Mouse (Mus musculus) liver, embryonic 11.5 days (tissue): Measurements from ENCODE around the gene Chchd6. TPM values are rescaled to one million over a fixed set of nuclear protein-coding genes. Genes with fewer than 3 reads are reported as not detected.

Experiments used
- ATAC-seq: fragments of 200-750 bp; cut with Nextera tagmentation; replicated peaks from 2 replicates; pipeline ENCODE4 v1.8.0; 2017; ENCODE audit warnings: moderate number of reproducible peaks, mild to moderate bottlenecking, moderate TSS enrichment, moderate library complexity; ENCODE audit not compliant: low FRiP score
- DNase-seq: peaks from one replicate; pipeline ENCODE4 v3.0.0-alpha.2; 2017; ENCODE audit warnings: low spot score
- H3K27ac ChIP-seq: fragments of 300-500 bp; sonication (generic); 2 replicates; pipeline ENCODE4 v1.5.1; 2014; ENCODE audit warnings: mild to moderate bottlenecking, low read depth, low read length, control low read depth
- H3K27me3 ChIP-seq: fragments of 300-500 bp; sonication (generic); replicated peaks from 2 replicates; pipeline ENCODE4 v1.6.1; 2014; ENCODE audit warnings: low read length, mixed read lengths; ENCODE audit not compliant: control insufficient read depth, insufficient read depth
- H3K36me3 ChIP-seq: fragments of 300-500 bp; sonication (generic); 2 replicates; pipeline ENCODE4 v1.6.1; 2014; ENCODE audit warnings: mild to moderate bottlenecking, low read length, moderate library complexity, mixed read lengths; ENCODE audit not compliant: control insufficient read depth, insufficient read depth
- H3K4me1 ChIP-seq: fragments of 300-500 bp; sonication (generic); replicated peaks from 2 replicates; pipeline ENCODE4 v1.6.1; 2014; ENCODE audit warnings: low read length, mixed read lengths; ENCODE audit not compliant: control insufficient read depth, insufficient read depth
- H3K4me2 ChIP-seq: fragments of 300-500 bp; sonication (generic); 2 replicates; pipeline ENCODE4 v1.6.1; 2014; ENCODE audit warnings: mild to moderate bottlenecking, control low read depth, moderate library complexity
- H3K4me3 ChIP-seq: fragments of 300-500 bp; sonication (generic); 2 replicates; pipeline ENCODE4 v1.5.1; 2014; ENCODE audit warnings: low read depth, low read length, control low read depth
- H3K9ac ChIP-seq: fragments of 300-500 bp; sonication (generic); 2 replicates; pipeline ENCODE4 v1.6.1; 2014; ENCODE audit warnings: low read depth, low read length, control low read depth
- H3K9me3 ChIP-seq: fragments of 300-500 bp; sonication (generic); 2 replicates; pipeline ENCODE4 v1.6.1; 2016; ENCODE audit warnings: low read length, inconsistent platforms, mixed read lengths; ENCODE audit not compliant: control insufficient read depth
- WGBS: fragments of 180-500 bp; shearing (Covaris S2); extraction: QIAGEN DNeasy Blood & Tissue Kit; methylation state at CpG from one replicate; pipeline ENCODE4 v1.1.7; 2014; 5-methylcytosine and 5-hydroxymethylcytosine counted together
- polyA plus RNA-seq: library from polyadenylated mRNA; unstranded; fragments of >200 nt; fragmentation: Nextera tagmentation; extraction: Ambion mirVana; gene quantifications from 2 replicates; pipeline ENCODE4 v1.2.1, GENCODE M21; 2014

The Chchd6 gene
- polyA plus RNA-seq, 1 experiment from 2014 or later, result 43.2 TPM

DNA sequence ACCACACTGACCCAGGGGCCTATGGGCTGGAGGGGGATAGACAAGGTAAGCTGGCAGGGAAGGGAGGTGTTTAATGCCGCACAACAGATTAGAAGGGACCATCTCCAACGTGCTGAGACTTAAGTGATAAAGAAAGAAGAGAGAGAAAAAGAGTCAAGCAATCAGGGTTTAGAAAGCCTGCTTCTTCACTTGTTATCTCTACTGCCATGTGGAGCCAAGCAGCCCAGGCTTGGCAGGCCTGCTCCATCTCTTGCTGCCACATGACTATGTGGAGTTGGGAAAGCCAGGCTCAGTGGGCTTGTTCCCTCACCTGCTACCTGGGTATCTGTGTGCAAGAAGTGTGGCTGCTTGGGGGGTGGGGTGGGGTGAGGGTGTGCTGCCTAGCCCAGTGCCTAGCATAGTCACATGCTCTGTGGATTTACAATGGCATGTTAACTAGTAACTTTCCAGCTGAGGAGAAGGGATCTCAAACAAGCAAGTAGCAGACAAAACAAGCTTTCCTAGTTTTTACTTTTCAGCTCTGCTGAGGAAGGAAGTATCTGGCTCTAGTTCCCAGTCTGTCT is 163.5 kb downstream of the Chchd6 start:
- H3K27ac ChIP-seq, result no peak overlapping the region
- H3K9ac ChIP-seq, result no peak overlapping the region
- H3K4me2 ChIP-seq, result no peak overlapping the region
- no peaks in the 10 kb centered on the region for H3K9me3 ChIP-seq
- no peaks in the 10 kb centered on the region for H3K4me1 ChIP-seq
- ATAC-seq (no peak; the same call in 1 of the 2 replicates), DNase-seq (no peak)
- H3K36me3 ChIP-seq, result no peaks in the 10 kb centered on the region
- no peaks in the 10 kb centered on the region; the same call in 1 of the 2 replicates for H3K27me3 ChIP-seq
- whole genome bisulfite sequencing, result 36% methylated on average over 2 of the region's 2 CpGs
- H3K4me3 ChIP-seq, result no peak overlapping the region

DNA sequence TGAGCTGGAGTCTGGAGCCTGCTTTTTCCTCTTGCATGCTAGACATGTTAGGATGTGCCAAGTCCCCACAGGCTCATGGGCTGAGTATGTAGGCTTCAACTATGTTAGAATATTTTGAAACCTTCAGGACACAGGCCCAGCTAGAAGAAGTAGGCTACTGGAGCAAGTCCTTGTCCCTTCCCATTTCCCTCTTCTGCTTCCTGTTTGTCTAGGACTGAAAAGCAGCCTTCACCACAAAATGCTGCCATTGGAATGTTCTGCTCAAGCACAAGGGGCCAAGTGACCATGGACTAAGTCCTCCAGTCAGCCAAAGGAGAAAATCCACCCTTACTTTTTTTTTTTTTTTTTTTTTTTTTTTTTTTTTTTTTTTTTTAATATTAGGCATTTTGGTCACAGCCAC is 164.7 kb downstream of the Chchd6 start:
- no peak for ATAC-seq
- Histone ChIP-seq H3K4me2 (no peak overlapping the region), H3K36me3 (no peaks in the 10 kb centered on the region), H3K27me3 (no peaks in the 10 kb centered on the region; the same call in 1 of the 2 replicates), H3K9ac (no peak overlapping the region), H3K27ac (no peak overlapping the region), H3K9me3 (no peaks in the 10 kb centered on the region), H3K4me1 (no peaks in the 10 kb centered on the region), H3K4me3 (no peak overlapping the region)
- no peak for DNase-seq

DNA sequence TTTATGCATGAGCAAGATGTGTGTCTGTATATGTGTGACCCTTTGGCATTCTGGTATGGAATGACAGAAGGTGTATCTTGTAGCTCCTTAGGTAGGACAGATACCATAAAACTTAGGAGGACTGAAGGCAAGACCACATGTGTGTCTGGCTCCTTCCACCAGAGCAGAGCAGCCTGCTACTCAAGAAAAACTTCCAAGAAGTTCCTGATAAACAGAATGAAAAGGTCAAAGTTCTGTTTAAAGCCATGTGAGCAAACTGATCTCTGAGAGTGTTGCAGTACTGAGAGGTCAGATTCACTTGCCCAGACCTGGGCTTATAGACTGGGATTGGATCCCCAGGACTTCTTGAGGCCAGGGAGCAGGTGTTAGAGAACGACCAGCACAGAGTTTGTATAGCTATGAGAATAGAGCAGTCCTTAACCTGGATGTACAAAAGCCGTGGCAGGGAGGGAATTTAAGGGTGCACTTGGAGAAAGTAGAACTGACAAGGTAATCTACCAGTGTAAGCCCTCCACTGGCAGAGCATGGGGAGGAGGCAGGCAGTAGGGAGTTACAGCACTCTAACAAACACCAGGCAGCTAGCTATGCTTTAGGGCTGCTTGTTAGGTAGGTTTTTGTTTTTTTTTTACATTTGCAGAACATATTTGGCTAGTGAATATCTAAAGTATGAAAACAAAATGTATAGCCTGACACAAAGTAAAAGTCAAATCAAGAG is 166.6 kb downstream of the Chchd6 start:
- Histone ChIP-seq H3K4me2 (no peak overlapping the region), H3K36me3 (no peaks in the 10 kb centered on the region)
- ATAC-seq, result no peak

DNA sequence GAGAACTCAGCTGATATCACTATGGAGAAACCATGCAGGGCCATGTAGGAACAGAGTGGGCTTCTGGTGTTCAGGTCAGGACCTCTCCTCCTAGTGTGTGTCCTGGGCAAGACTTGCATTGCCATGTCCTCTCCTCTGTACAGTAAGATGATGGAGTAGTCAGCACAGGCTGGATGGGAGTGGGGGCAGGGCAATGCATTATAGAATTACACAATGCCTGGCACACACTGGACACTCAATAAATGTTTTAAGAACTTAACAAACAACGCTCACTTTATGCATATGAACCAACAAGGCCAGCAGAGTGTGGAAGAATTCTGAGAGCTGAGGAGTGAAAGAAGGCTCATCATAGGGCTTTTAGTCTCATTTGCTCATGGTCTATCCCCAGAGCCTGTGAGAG is 171.0 kb downstream of the Chchd6 start:
- H3K27me3 ChIP-seq, result no peaks in the 10 kb centered on the region; the same call in 1 of the 2 replicates
- no peak overlapping the region for H3K4me2 ChIP-seq
- H3K9ac ChIP-seq, result no peak overlapping the region
- H3K36me3 ChIP-seq, result no peaks in the 10 kb centered on the region
- ATAC-seq, result no peak
- no peak overlapping the region for H3K4me3 ChIP-seq
- WGBS, result 94% methylated on average over 1 of the region's 1 CpGs
- no peak overlapping the region for H3K27ac ChIP-seq
- no peak for DNase-seq
- no peaks in the 10 kb centered on the region for H3K9me3 ChIP-seq
- H3K4me1 ChIP-seq, result no peaks in the 10 kb centered on the region

More for the DNA sequence above, 166.6 kb downstream of the Chchd6 start:
- Histone ChIP-seq H3K27ac (no peak overlapping the region), H3K9ac (no peak overlapping the region), H3K4me1 (no peaks in the 10 kb centered on the region), H3K4me3 (no peak overlapping the region), H3K9me3 (no peaks in the 10 kb centered on the region), H3K27me3 (no peaks in the 10 kb centered on the region; the same call in 1 of the 2 replicates)
- WGBS, result 60% methylated on average over 2 of the region's 2 CpGs
- DNase-seq, result no peak

DNA sequence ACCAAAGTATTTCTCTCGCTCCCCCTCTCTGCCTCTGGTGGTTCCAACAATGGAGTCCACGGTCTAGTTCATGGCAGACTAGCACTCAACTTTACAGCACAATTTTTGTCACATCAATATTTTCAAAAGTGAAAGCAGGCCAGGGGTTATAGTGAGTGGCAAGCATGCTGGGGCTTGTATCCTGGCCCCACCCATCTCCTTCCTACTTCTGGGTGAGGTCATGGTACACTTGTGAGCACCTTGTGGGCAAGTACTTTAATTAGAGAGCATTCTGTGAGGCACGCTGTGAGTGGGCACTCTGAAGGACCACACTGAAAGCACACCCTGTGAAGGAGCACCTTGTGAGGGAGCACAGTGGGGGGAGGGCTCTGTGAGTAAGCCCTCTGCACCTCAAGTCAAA is 172.8 kb downstream of the Chchd6 start:
- no peak overlapping the region for H3K4me3 ChIP-seq
- H3K9ac ChIP-seq, result no peak overlapping the region
- 82% methylated on average over 3 of the region's 3 CpGs for WGBS
- H3K4me1 ChIP-seq, result no peaks in the 10 kb centered on the region
- DNase-seq, result no peak
- H3K27ac ChIP-seq, result no peak overlapping the region
- H3K9me3 ChIP-seq, result no peaks in the 10 kb centered on the region
- peaks cover 3% of the 10 kb centered on the region; the same call in 1 of the 2 replicates for H3K27me3 ChIP-seq
- no peak for ATAC-seq
- H3K4me2 ChIP-seq, result no peak overlapping the region
- H3K36me3 ChIP-seq, result no peaks in the 10 kb centered on the region

DNA sequence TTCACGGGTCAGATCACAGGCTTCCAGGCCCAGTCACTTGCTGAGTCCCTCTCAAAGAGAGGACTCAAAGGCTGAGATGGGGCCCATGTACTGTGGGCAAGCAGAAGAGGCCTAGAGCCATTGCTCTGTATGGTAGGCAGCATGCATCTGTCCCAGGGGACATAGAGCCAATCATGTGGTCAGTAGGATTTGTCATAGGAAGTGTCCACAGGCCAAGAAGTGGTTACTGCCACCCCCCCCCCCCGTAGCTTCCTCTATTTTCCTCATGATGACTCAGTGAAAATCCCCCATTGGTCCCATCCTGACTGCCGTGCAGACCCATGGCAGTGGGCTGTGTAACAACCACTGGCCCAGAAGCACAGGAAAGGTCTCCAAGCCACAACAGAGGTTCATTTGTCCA is 173.5 kb downstream of the Chchd6 start:
- ATAC-seq (no peak), DNase-seq (no peak)
- WGBS, result 53% methylated on average over 3 of the region's 3 CpGs
- Histone ChIP-seq H3K36me3 (no peaks in the 10 kb centered on the region), H3K4me1 (no peaks in the 10 kb centered on the region), H3K4me2 (no peak overlapping the region), H3K9me3 (no peaks in the 10 kb centered on the region), H3K27ac (no peak overlapping the region), H3K9ac (no peak overlapping the region), H3K27me3 (peaks cover 3% of the 10 kb centered on the region; the same call in 1 of the 2 replicates), H3K4me3 (no peak overlapping the region)

DNA sequence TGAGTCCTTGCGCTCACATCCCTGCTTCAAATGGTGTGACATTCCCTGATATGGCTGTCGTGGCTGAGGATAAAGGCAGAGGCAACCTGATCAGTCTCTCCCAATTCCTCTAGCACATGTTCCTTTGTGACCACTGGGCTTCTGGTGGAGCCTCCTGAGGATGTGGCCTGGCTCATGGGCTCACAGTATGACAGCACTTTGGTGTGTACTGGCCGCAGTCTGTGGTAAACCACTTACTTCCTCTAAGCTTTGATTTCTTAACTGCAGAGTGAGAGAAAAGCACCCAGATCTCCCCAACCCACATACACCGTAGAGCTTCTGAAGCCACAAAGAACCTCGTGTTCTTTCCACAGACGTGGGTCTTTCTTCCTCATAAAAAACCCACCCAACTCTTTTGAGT is 173.9 kb downstream of the Chchd6 start:
- H3K9me3 ChIP-seq, result no peaks in the 10 kb centered on the region
- no peak for ATAC-seq
- H3K9ac ChIP-seq, result no peak overlapping the region
- no peaks in the 10 kb centered on the region for H3K36me3 ChIP-seq
- H3K27me3 ChIP-seq, result peaks cover 3% of the 10 kb centered on the region; the same call in 1 of the 2 replicates
- H3K4me3 ChIP-seq, result no peak overlapping the region
- 54% methylated on average over 6 of the region's 6 CpGs for WGBS
- DNase-seq, result no peak
- no peaks in the 10 kb centered on the region for H3K4me1 ChIP-seq
- no peak overlapping the region for H3K27ac ChIP-seq
- H3K4me2 ChIP-seq, result no peak overlapping the region

DNA sequence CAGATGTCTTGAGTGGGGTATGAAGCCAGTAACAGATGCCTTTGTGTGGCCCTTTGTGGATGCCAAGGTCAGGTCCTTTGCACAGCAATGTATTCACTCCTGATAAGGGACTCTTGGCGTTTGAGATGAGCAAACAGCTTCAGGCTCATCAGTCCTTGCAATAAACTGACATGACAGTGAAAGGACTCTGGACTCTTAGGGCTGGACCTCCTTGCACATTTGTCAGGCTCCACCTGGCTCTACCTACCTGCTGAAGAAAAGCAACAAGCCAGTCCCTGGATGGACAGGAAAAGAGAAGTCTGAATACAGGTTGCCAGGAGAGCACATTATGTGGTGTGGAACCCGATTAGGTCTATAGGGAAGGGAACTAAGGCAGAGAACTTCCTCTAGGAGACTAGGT is 174.7 kb downstream of the Chchd6 start:
- Histone ChIP-seq H3K9ac (no peak overlapping the region), H3K4me3 (no peak overlapping the region), H3K36me3 (no peaks in the 10 kb centered on the region), H3K9me3 (no peaks in the 10 kb centered on the region), H3K27ac (no peak overlapping the region), H3K4me2 (no peak overlapping the region), H3K4me1 (no peaks in the 10 kb centered on the region), H3K27me3 (peaks cover 3% of the 10 kb centered on the region; the same call in 1 of the 2 replicates)
- ATAC-seq (no peak), DNase-seq (no peak)
- WGBS, result 71% methylated on average over 2 of the region's 2 CpGs

DNA sequence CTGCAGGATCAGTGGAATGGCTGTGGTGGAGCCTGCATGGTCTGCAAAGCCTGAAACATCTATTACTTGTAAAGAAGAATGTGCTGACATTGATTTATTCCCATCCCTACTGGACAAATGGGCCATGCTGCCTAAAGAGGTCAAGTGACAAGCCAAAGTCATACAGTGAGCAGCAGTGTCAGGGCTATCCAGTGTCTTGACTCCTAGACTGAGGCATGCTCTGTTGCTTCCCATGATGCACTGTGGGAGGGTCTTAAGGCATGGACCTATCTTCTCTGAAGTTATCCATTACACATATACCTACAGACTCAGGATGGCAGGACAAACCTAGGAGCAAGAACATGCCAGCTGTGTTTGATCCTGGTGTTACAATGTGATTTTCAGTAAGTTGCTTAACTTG is 175.3 kb downstream of the Chchd6 start:
- Histone ChIP-seq H3K27me3 (peaks cover 3% of the 10 kb centered on the region; the same call in 1 of the 2 replicates), H3K27ac (no peak overlapping the region), H3K9ac (no peak overlapping the region), H3K36me3 (no peaks in the 10 kb centered on the region), H3K4me2 (no peak overlapping the region), H3K4me1 (0 out of 2 replicates have a peak, but pooled peaks cover 6% of the 10 kb centered on the region), H3K4me3 (no peak overlapping the region), H3K9me3 (no peaks in the 10 kb centered on the region)
- DNase-seq, result no peak
- no peak for ATAC-seq
